In the genomic region with DNA sequence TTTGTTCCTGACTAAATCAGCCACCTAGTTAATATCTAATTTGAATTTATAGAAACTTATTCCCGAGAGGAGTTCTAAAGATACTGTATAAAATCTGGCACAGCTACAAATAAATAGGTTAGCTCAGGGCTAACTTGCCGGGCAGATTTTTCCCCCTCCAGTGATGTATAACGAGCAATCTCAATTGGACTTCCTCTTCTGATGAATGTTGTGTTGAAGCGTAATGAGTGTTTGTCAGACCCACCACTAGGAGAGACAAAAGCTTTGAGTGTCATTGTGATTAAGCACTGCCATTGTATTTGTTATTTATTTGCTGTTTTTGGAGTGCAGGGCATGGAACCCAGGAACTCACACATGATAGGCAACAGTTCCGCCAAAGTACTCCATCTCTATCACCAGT, we compare ENCODE assay signal across 26 mouse cellular contexts.
"Had no signal": no experiment of that assay in that cellular context is flagged by ENCODE, and none has a peak within 500 bp of the region (broad histone marks: within the 10 kb centered on the region; RNA-seq: fewer than 3 reads in every experiment).

No protein-coding gene starts in this region.

- H3K4me3 ChIP-seq: heart, adult 2 months; heart, embryonic 13.5 days; heart, embryonic 15.5 days; hindbrain, embryonic 13.5 days; hindbrain, embryonic 15.5 days; kidney, embryonic 15.5 days; left cerebral cortex, adult 2 months; limb, embryonic 10.5 days; limb, embryonic 12.5 days had no signal

- H3K9ac ChIP-seq: heart, embryonic 13.5 days; heart, embryonic 15.5 days; hindbrain, embryonic 13.5 days; hindbrain, embryonic 15.5 days; kidney, embryonic 15.5 days; limb, embryonic 12.5 days had no signal

- DNase-seq: gastrocnemius, postnatal 14 days; gastrocnemius, postnatal 36 days; heart, adult 11 months; heart, adult 2 months; heart, postnatal 14 days; heart, postnatal 36 days; kidney, adult 11 months; kidney, adult 2 months; kidney, adult 9 months; kidney, postnatal 14 days; kidney, postnatal 36 days; layer of hippocampus, adult 9-11 months; liver had no signal

- H3K9me3 ChIP-seq: heart, embryonic 15.5 days; hindbrain, embryonic 13.5 days; hindbrain, embryonic 15.5 days; kidney, embryonic 15.5 days; limb, embryonic 10.5 days had no signal

- H3K27ac ChIP-seq: heart, adult 2 months; heart, embryonic 13.5 days; heart, embryonic 15.5 days; hindbrain, embryonic 13.5 days; hindbrain, embryonic 15.5 days; hindbrain, postnatal 0 days; kidney, embryonic 15.5 days; kidney, postnatal 0 days; left cerebral cortex, adult 2 months; limb, embryonic 10.5 days; limb, embryonic 12.5 days had no signal

- H3K36me3 ChIP-seq: heart, embryonic 13.5 days; heart, embryonic 15.5 days; hindbrain, embryonic 13.5 days; hindbrain, embryonic 15.5 days; kidney, embryonic 15.5 days; limb, embryonic 10.5 days; limb, embryonic 12.5 days had no signal

- ATAC-seq: hindbrain, postnatal 0 days; intestine, embryonic 16.5 days had no signal

- H3K27me3 ChIP-seq: heart, embryonic 13.5 days; heart, embryonic 15.5 days; hindbrain, embryonic 13.5 days; hindbrain, embryonic 15.5 days; kidney, embryonic 15.5 days had no signal

- H3K4me2 ChIP-seq: heart, embryonic 11.5 days; heart, embryonic 13.5 days; heart, embryonic 15.5 days; hindbrain, embryonic 13.5 days; hindbrain, embryonic 15.5 days; kidney, embryonic 15.5 days; limb, embryonic 12.5 days; liver, embryonic 11.5 days had no signal

- H3K4me1 ChIP-seq: heart, embryonic 13.5 days; heart, embryonic 15.5 days; hindbrain, embryonic 13.5 days; hindbrain, embryonic 15.5 days; limb, embryonic 10.5 days; limb, embryonic 12.5 days had no signal
